In genomic region chr10:109010241-109011193, GRCm38 (mm10) we compare ENCODE assay signal across 9 mouse cellular contexts. TPM values are rescaled to one million over a fixed set of nuclear protein-coding genes. Genes with fewer than 3 reads are reported as not detected.
DNase-seq lines count a peak whose midpoint lies in the region; ATAC-seq and TF ChIP-seq lines count a peak whose summit lies in the region.
"Had no signal": no experiment of that assay in that cellular context is flagged by ENCODE, and none has a peak within 500 bp of the region (broad histone marks: within the 10 kb centered on the region; RNA-seq: fewer than 3 reads in every experiment).

Gene Syt1, minus strand, starts transcription at chr10:109010982.

- no peak for DNase-seq in G1E (ENCODE audit: low spot score)
- peak; percentile 29 to 42 for DNase-seq in adrenal gland, postnatal 36 days
- peak; percentile 7 to 8 for DNase-seq in heart, postnatal 10 days
- DNase-seq in left cerebral cortex, adult 2 months (ENCODE audit: extremely low spot score in 1 of 2, low spot score in 2 of 2): peak; percentile 89 to 90
- DNase-seq in right cerebral cortex, postnatal 10 days (ENCODE audit: low spot score in 2 of 2): peak; percentile 95 to 97
- DNase-seq in spleen, adult 12 weeks (ENCODE audit: low spot score): no peak

- H3K27ac ChIP-seq in embryonic facial prominence, embryonic 15.5 days (replicated peaks): no peak within 1 kb of the TSS
- H3K27ac ChIP-seq in left cerebral cortex, adult 2 months: peak within 1 kb of the TSS; percentile 94

- no peak within 1 kb of the TSS for H3K9ac ChIP-seq in embryonic facial prominence, embryonic 15.5 days

- intact Hi-C loops in heart, postnatal 10 days (cut with DNase I): no loop called here
- intact Hi-C loops in left cerebral cortex, adult 2 months (cut with DNase I): loop anchor here (2.0 to 5.0 kb wide), 3 partner anchors 107 to 487 kb away; no protein-coding TSS in a partner anchor

- ATAC-seq in G1E (ENCODE audit: extremely low read depth, insufficient number of reproducible peaks, low FRiP score, poor library complexity, severe bottlenecking): no peak
- ATAC-seq in embryonic facial prominence, embryonic 15.5 days (ENCODE audit: insufficient number of reproducible peaks, low FRiP score, low TSS enrichment, low read depth): peak; percentile 95

- H3K36me3 ChIP-seq in G1E (replicated peaks): no peaks in the 10 kb centered on the region
- H3K36me3 ChIP-seq in embryonic facial prominence, embryonic 15.5 days: no peaks in the 10 kb centered on the region
- H3K36me3 ChIP-seq in megakaryocyte, embryonic 14.5 days (replicated peaks; ENCODE audit: low read length): no peaks in the 10 kb centered on the region

- no peaks in the 10 kb centered on the region for H3K4me1 ChIP-seq in G1E (ENCODE audit: insufficient read depth, low read depth, low read length)
- H3K4me1 ChIP-seq in embryonic facial prominence, embryonic 15.5 days: peaks cover 18% of the 10 kb centered on the region
- H3K4me1 ChIP-seq in megakaryocyte, embryonic 14.5 days: peaks cover 16% of the 10 kb centered on the region

- TF ChIP-seq CTCF in G1E (IDR thresholded peaks at IDR 0.05; ENCODE audit: low read depth, low read length): no peak
- TF ChIP-seq CTCF in left cerebral cortex, adult 2 months (IDR thresholded peaks at IDR 0.05): no peak

- peak within 1 kb of the TSS; percentile 88 for H3K4me2 ChIP-seq in embryonic facial prominence, embryonic 15.5 days (replicated peaks)

- H3K9me3 ChIP-seq in G1E (replicated peaks): peaks cover 11% of the 10 kb centered on the region
- H3K9me3 ChIP-seq in embryonic facial prominence, embryonic 15.5 days (replicated peaks): no peaks in the 10 kb centered on the region
- H3K9me3 ChIP-seq in megakaryocyte, embryonic 14.5 days: peaks cover 13% of the 10 kb centered on the region

- 1% methylated on average over 37 of the region's 37 CpGs for WGBS in embryonic facial prominence, embryonic 15.5 days

- 0 out of 2 replicates have a peak within 1 kb of the TSS, but pooled peaks have one; percentile 16 for H3K4me3 ChIP-seq in G1E (ENCODE audit: low read depth, low read length)
- H3K4me3 ChIP-seq in embryonic facial prominence, embryonic 15.5 days (replicated peaks): peak within 1 kb of the TSS; percentile 47
- peak within 1 kb of the TSS; percentile 81 for H3K4me3 ChIP-seq in left cerebral cortex, adult 2 months
- H3K4me3 ChIP-seq in megakaryocyte, embryonic 14.5 days (replicated peaks): peak within 1 kb of the TSS; percentile 86
- H3K4me3 ChIP-seq: erythroblast, embryonic 14.5 days had no signal

- no peaks in the 10 kb centered on the region; the same call in 1 of the 2 replicates for H3K27me3 ChIP-seq in G1E (ENCODE audit: insufficient read depth, low read length)
- peaks cover 30% of the 10 kb centered on the region for H3K27me3 ChIP-seq in embryonic facial prominence, embryonic 15.5 days
- H3K27me3 ChIP-seq in megakaryocyte, embryonic 14.5 days (replicated peaks): peaks cover 19% of the 10 kb centered on the region

RNA-seq across cellular contexts. Expression of gene Syt1, which starts in this region (rescaled TPM):
- total RNA-seq in G1E (2014; fragmentation: Nextera tagmentation): 0.29 TPM in 1 of 2 replicates, not detected in the other
- 0.06 and 0.11 TPM in 2 replicates for total RNA-seq in G1E (2017)
- 0.01 TPM in 1 of 2 replicates, not detected in the other for polyA plus RNA-seq in G1E (2012)
- total RNA-seq in adrenal gland, postnatal 36 days (2021): 1 to 10 TPM; 9.8 to 9.9 TPM
- 4.2 and 4.3 TPM in 2 replicates for polyA plus RNA-seq in embryonic facial prominence, embryonic 15.5 days (2015; fragmentation: Nextera tagmentation; extraction: Ambion mirVana)
- under 1 TPM; 0.07 TPM for total RNA-seq in heart, postnatal 10 days (2021)
- total RNA-seq in left cerebral cortex, adult 2 months (2021): 1,000 to 10,000 TPM; 1,179 to 1,188 TPM
- not detected in 2 replicates for polyA plus RNA-seq in megakaryocyte, embryonic 14.5 days (2012; ENCODE audit: insufficient read depth, low replicate concordance)
- polyA plus RNA-seq: erythroblast, embryonic 14.5 days had no signal

Comparison
In these comparisons a context has a peak if more than half of its experiments do, and no peak if none do; other contexts are left out.
1. RNA of gene Syt1 (total RNA-seq): 1,179 to 1,188 TPM in left cerebral cortex, adult 2 months; 9.8 to 9.9 TPM in adrenal gland, postnatal 36 days, 0.06 to 0.29 TPM in G1E and 0.07 TPM in heart, postnatal 10 days; every median in the first group is over 100 times any median in the second.
2. Peak in DNase-seq in heart, postnatal 10 days; RNA of the gene not detected or under 1 TPM.
3. DNase-seq: peak in adrenal gland, postnatal 36 days (2 of 2), left cerebral cortex, adult 2 months (2 of 2) and right cerebral cortex, postnatal 10 days (2 of 2); none in G1E (single experiment) and spleen, adult 12 weeks (single experiment).
4. H3K4me3 ChIP-seq: peak in every context shown above with its lines; median percentile 86 in megakaryocyte, embryonic 14.5 days; 81 in left cerebral cortex, adult 2 months; 47 in embryonic facial prominence, embryonic 15.5 days; 16 in G1E.